Mouse (Mus musculus): ENCODE data around the gene Zbtb20. TPM values are rescaled to one million over a fixed set of nuclear protein-coding genes. Genes with fewer than 3 reads are reported as not detected.

The Zbtb20 gene
- polyA plus RNA-seq, 1 experiment: 0.13 TPM

DNA sequence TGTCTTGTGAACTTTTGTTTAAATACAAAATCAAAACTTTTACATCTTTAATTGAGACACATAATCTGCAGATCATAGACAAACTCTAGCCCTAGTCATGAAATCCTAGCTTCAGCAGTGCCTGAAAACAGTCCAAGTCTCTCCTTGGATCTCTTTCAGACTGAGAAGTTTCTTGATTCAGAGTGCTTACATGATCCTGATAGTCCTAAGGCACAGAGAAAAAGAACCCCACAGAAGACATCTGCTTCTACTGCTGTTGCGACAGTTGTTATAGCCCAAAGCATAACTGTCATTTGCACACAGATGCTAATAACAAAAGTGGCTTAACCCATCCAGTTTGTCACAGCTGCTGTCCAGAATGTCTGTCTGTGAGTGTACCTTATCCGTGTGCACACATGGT is 749.6 kb downstream of the Zbtb20 start:
- TF ChIP-seq GATA1 (IDR thresholded peaks at IDR 0.05; ENCODE audit: low read length) (no peak), TAL1 (IDR thresholded peaks at IDR 0.05; ENCODE audit: low read length) (no peak)
- Histone ChIP-seq H3K9me3 (ENCODE audit: control insufficient read depth, low read length) (no peaks in the 10 kb centered on the region), H3K4me1 (ENCODE audit: control insufficient read depth) (no peaks in the 10 kb centered on the region), H3K4me3 (replicated peaks) (no peak overlapping the region), H3K27me3 (ENCODE audit: control insufficient read depth) (no peaks in the 10 kb centered on the region), H3K36me3 (ENCODE audit: control insufficient read depth) (no peaks in the 10 kb centered on the region)

DNA sequence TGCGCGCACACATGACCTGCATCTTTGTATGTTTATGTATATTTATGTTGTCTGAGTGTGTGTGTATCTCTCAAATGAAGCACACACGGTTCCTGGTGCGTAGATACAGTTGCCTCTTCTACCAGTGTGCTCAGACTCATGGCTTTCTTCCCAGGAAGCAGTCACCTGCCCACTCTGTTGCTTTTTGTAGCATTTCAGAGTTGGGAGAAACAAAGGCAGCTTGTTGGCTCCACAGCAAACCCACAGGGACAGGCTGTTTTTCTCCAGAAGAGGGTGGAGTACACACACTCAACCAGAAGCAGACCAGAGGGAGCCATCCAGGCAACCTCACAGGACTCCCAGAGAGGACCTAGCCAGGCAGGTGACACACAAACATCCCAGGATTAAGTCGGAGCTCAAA is 750.3 kb downstream of the Zbtb20 start:
- H3K9me3 ChIP-seq (ENCODE audit: control insufficient read depth, low read length): no peaks in the 10 kb centered on the region
- no peak overlapping the region for H3K4me3 ChIP-seq (replicated peaks)
- H3K4me1 ChIP-seq (ENCODE audit: control insufficient read depth): no peaks in the 10 kb centered on the region
- H3K36me3 ChIP-seq (ENCODE audit: control insufficient read depth): no peaks in the 10 kb centered on the region
- TF ChIP-seq TAL1 (IDR thresholded peaks at IDR 0.05; ENCODE audit: low read length): no peak
- no peak for TF ChIP-seq GATA1 (IDR thresholded peaks at IDR 0.05; ENCODE audit: low read length)
- H3K27me3 ChIP-seq (ENCODE audit: control insufficient read depth): no peaks in the 10 kb centered on the region

DNA sequence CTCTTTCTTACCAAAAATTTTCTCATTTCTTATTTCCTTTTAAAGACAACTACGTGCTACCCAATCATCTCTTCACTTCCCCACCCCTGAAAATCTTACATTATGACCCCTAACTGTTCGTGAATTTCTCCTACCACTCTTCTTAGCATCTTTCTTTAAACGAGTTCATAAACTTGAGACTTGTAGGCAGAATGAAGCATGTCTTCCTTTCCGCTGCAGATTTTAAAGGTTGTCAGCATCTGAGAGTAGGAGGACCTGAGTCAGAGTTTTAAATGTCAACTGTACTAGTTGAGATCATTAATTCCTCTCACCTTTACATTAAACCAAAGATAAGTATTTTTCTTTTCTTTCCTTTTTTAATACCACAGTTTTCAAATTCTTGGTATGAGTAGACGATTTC is 753.0 kb downstream of the Zbtb20 start:
- H3K4me3 ChIP-seq (replicated peaks): no peak overlapping the region
- H3K36me3 ChIP-seq (ENCODE audit: control insufficient read depth): no peaks in the 10 kb centered on the region
- no peaks in the 10 kb centered on the region for H3K9me3 ChIP-seq (ENCODE audit: control insufficient read depth, low read length)
- H3K27me3 ChIP-seq (ENCODE audit: control insufficient read depth): no peaks in the 10 kb centered on the region
- no peaks in the 10 kb centered on the region for H3K4me1 ChIP-seq (ENCODE audit: control insufficient read depth)
- no peak for TF ChIP-seq TAL1 (IDR thresholded peaks at IDR 0.05; ENCODE audit: low read length)
- TF ChIP-seq GATA1 (IDR thresholded peaks at IDR 0.05; ENCODE audit: low read length): no peak

DNA sequence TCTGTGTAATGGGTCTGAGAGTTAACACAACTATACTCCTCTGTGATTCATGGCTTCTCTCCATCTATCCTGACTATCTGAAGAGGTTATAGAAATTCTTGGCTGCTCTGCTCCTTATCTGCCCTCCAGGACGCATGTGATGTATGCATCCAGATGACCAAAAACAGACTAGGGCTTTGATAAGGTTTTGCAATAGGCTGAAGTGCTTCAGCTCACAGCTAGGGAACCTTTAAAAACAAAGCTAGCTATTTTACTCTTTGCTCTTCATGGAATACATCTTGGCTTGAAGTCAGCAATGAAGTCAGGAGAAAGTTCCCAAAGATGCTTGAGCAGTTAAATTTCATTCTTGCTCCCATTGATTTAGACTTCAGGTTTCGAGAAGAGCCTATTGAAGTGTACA is 756.1 kb downstream of the Zbtb20 start:
- TF ChIP-seq TAL1 (IDR thresholded peaks at IDR 0.05; ENCODE audit: low read length): no peak
- Histone ChIP-seq H3K4me3 (replicated peaks) (no peak overlapping the region), H3K27me3 (ENCODE audit: control insufficient read depth) (no peaks in the 10 kb centered on the region), H3K9me3 (ENCODE audit: control insufficient read depth, low read length) (no peaks in the 10 kb centered on the region), H3K4me1 (ENCODE audit: control insufficient read depth) (no peaks in the 10 kb centered on the region), H3K36me3 (ENCODE audit: control insufficient read depth) (no peaks in the 10 kb centered on the region)

DNA sequence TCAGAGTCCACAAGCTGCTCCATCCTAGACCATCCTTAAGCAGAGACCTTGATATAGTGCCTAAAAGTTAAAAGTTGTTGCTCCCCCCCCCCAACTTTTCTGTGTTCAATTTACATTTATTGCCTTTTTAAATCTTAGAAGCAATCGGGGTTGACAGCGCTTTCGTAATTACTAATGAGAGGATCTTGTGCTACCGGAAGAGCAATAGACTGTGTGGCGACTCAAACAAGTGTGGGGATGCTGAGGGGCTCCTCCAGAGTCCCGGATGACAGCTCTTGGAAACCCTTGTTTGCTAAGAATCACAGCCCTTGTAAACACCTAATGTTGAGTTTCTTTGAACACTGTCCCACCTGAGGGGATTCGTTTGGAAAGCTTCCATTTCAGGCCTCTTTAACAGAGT is 758.4 kb downstream of the Zbtb20 start:
- TF ChIP-seq GATA1 (IDR thresholded peaks at IDR 0.05; ENCODE audit: low read length) (no peak), TAL1 (IDR thresholded peaks at IDR 0.05; ENCODE audit: low read length) (no peak)
- Histone ChIP-seq H3K27me3 (ENCODE audit: control insufficient read depth) (no peaks in the 10 kb centered on the region), H3K9me3 (ENCODE audit: control insufficient read depth, low read length) (peaks cover 3% of the 10 kb centered on the region; the same call in 1 of the 2 replicates), H3K4me3 (replicated peaks) (no peak overlapping the region), H3K4me1 (ENCODE audit: control insufficient read depth) (no peaks in the 10 kb centered on the region), H3K36me3 (ENCODE audit: control insufficient read depth) (no peaks in the 10 kb centered on the region)

DNA sequence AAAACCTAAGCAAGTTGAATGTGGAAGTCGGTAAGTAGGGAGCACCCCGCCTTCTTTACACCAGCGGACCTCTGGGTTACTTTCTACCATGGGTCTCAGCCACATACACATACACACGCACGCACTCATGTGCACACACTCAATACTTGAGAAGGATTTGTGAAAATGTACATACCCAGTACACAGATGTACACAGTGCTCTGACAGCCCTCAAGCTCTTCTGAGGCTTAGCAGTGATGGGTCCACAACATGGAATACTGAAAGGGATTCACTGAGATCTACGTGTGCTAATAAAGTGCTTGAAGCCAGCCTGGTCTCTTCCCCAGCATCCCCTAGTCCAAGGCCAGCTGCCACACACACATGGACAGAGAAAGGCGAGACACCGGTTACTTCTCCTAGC is 761.6 kb downstream of the Zbtb20 start:
- no peak for TF ChIP-seq TAL1 (IDR thresholded peaks at IDR 0.05; ENCODE audit: low read length)
- no peak for TF ChIP-seq GATA1 (IDR thresholded peaks at IDR 0.05; ENCODE audit: low read length)
- Histone ChIP-seq H3K4me3 (replicated peaks) (no peak overlapping the region), H3K27me3 (ENCODE audit: control insufficient read depth) (no peaks in the 10 kb centered on the region), H3K9me3 (ENCODE audit: control insufficient read depth, low read length) (peaks cover 3% of the 10 kb centered on the region; the same call in 1 of the 2 replicates), H3K4me1 (ENCODE audit: control insufficient read depth) (no peaks in the 10 kb centered on the region), H3K36me3 (ENCODE audit: control insufficient read depth) (no peaks in the 10 kb centered on the region)

DNA sequence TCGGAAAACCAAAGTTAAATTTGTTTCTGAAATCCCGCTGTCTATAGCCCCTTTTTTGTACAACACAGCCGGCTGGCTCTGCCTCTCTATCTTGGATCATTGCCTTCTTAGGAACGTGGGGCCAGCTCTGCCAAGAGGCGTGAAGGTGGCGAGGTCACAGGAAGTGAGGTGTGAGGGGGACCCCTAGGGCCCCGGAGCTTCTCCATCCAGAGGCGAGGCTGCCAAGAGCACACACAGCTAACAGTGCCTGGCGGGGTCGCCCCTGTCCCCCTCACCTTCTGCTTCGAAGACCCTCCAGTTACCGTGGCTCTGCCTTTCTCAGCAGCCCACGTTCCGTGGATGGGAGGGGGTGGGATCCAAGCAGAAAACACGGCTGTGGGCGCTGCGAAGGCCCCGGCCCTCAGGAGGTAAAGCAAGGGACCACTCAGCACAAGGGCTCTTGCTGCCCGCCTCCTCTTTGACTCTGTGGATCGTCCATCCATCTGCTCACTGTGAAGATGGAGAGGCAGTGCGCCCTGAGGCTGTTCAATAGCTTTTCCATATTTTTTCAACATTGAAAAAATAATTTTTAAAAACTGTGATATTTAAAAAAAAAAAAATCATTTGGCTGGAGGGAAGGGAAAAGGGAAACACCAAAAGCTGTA is 762.8 kb downstream of the Zbtb20 start:
- Histone ChIP-seq H3K9me3 (ENCODE audit: control insufficient read depth, low read length) (peaks cover 3% of the 10 kb centered on the region; the same call in 1 of the 2 replicates), H3K4me1 (ENCODE audit: control insufficient read depth) (no peaks in the 10 kb centered on the region), H3K36me3 (ENCODE audit: control insufficient read depth) (no peaks in the 10 kb centered on the region), H3K4me3 (replicated peaks) (no peak overlapping the region), H3K27me3 (ENCODE audit: control insufficient read depth) (no peaks in the 10 kb centered on the region)
- TF ChIP-seq GATA1 (IDR thresholded peaks at IDR 0.05; ENCODE audit: low read length): no peak
- TF ChIP-seq TAL1 (IDR thresholded peaks at IDR 0.05; ENCODE audit: low read length): no peak

DNA sequence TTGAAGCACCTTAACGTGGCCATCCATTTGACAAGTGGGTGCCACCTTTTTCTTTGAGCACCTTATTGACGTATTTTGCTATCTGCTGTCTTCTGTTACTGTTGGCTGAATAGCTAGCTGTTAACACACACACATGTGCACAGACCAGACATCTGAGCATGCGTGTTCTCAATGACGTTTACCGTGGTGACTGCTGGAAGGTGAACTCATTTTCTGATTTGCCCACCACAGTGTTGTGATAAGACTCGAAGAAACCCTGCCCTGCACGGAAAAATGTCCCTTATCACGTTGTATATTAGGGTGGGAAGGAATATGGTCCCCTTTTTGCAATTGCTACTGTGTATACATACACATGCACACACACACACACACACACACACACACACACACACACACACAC is 765.5 kb downstream of the Zbtb20 start:
- Histone ChIP-seq H3K27me3 (ENCODE audit: control insufficient read depth) (no peaks in the 10 kb centered on the region), H3K4me1 (ENCODE audit: control insufficient read depth) (no peaks in the 10 kb centered on the region), H3K36me3 (ENCODE audit: control insufficient read depth) (no peaks in the 10 kb centered on the region), H3K4me3 (replicated peaks) (no peak overlapping the region), H3K9me3 (ENCODE audit: control insufficient read depth, low read length) (peaks cover 3% of the 10 kb centered on the region; the same call in 1 of the 2 replicates)
- TF ChIP-seq TAL1 (IDR thresholded peaks at IDR 0.05; ENCODE audit: low read length) (no peak), GATA1 (IDR thresholded peaks at IDR 0.05; ENCODE audit: low read length) (no peak)

DNA sequence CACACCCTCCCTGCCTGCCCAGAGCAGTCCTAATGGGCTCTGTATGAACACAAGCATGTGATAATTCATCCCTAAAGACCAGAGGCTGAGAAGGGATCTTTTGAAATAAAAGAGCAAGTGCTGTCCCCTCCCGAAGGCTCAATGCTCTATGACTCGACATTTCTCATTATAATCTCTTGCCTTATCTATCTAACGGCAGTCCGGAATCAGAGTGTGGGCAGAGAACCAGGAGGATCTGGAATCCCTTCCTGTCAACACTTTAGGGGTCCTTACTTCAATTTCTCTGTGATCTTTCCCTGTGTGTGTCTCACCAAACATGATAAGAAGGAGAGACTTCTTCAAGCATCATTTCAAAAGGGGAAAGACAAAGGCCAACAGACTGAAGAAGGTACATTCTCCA is 770.2 kb downstream of the Zbtb20 start:
- Histone ChIP-seq H3K36me3 (ENCODE audit: control insufficient read depth) (no peaks in the 10 kb centered on the region), H3K9me3 (ENCODE audit: control insufficient read depth, low read length) (no peaks in the 10 kb centered on the region), H3K27me3 (ENCODE audit: control insufficient read depth) (no peaks in the 10 kb centered on the region), H3K4me3 (replicated peaks) (no peak overlapping the region), H3K4me1 (ENCODE audit: control insufficient read depth) (no peaks in the 10 kb centered on the region)
- TF ChIP-seq GATA1 (IDR thresholded peaks at IDR 0.05; ENCODE audit: low read length) (no peak), TAL1 (IDR thresholded peaks at IDR 0.05; ENCODE audit: low read length) (no peak)

DNA sequence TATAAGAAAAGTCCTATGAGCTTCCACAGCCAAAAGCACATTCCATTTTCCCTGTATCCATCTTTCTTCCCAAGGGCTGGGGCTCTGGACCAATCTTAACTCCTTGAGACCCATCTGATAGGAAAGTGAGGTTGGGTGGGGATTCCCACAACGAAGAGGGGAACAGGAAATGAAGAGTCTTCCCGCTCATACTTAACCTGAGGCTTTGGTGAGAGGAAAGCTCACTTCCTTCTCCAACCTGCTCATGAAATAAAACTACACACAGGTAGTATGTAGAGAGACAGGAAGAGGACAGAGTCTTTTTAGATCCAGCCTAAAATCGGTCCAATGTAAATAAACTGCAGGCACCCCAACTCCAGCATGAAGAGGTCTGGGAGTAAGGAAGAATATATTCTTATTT is 771.3 kb downstream of the Zbtb20 start:
- Histone ChIP-seq H3K27me3 (ENCODE audit: control insufficient read depth) (no peaks in the 10 kb centered on the region), H3K9me3 (ENCODE audit: control insufficient read depth, low read length) (no peaks in the 10 kb centered on the region), H3K4me1 (ENCODE audit: control insufficient read depth) (no peaks in the 10 kb centered on the region), H3K36me3 (ENCODE audit: control insufficient read depth) (no peaks in the 10 kb centered on the region), H3K4me3 (replicated peaks) (no peak overlapping the region)
- TF ChIP-seq GATA1 (IDR thresholded peaks at IDR 0.05; ENCODE audit: low read length) (no peak), TAL1 (IDR thresholded peaks at IDR 0.05; ENCODE audit: low read length) (no peak)

All from erythroblast, embryonic 14.5 days (primary cell).